Mouse (Mus musculus) MEL (cell line): ENCODE measurements around the gene Bmper. TPM values are rescaled to one million over a fixed set of nuclear protein-coding genes. Genes with fewer than 3 reads are reported as not detected.

Experiments used
- DNase-seq: peaks from one replicate; pipeline ENCODE4 v3.0.0; 2011; ENCODE audit warnings: low read depth, low spot score
- H3K27ac ChIP-seq: 2 replicates; pipeline ENCODE4 v1.5.1; 2012; ENCODE audit warnings: low read depth, mild to moderate bottlenecking, control low read depth, low read length, moderate library complexity; ENCODE audit not compliant: control insufficient read depth
- H3K27me3 ChIP-seq, 2 experiments: fragments of 150-350 bp in 1 of 2; sonication (generic) in 1 of 2; 2 replicates each; pipeline ENCODE4 v1.6.1; 2012; ENCODE audit warnings: low read length in 2 of 2, mild to moderate bottlenecking in 2 of 2, improper control_type of control experiment in 1 of 2, moderate library complexity in 1 of 2; ENCODE audit not compliant: insufficient read depth in 2 of 2, control insufficient read depth in 1 of 2
- H3K36me3 ChIP-seq, 2 experiments: 2 replicates each; pipeline ENCODE4 v1.6.1; 2012 to 2014; ENCODE audit warnings: low read length in 2 of 2, improper control_type of control experiment in 1 of 2, inconsistent platforms in 1 of 2, mild to moderate bottlenecking in 1 of 2; ENCODE audit not compliant: insufficient read depth in 2 of 2, control insufficient read depth in 1 of 2
- H3K4me1 ChIP-seq, 2 experiments: fragments of 150-350 bp in 1 of 2; sonication (generic) in 1 of 2; 2 replicates each; pipeline ENCODE4 v1.6.1; 2012; ENCODE audit warnings: low read length in 2 of 2, improper control_type of control experiment in 1 of 2, mild to moderate bottlenecking in 1 of 2; ENCODE audit not compliant: insufficient read depth in 2 of 2, control insufficient read depth in 1 of 2
- H3K4me3 ChIP-seq, 2 experiments: fragments of 150-350 bp in 1 of 2; sonication (generic) in 1 of 2; 2 replicates each; pipeline ENCODE4 v1.5.1; 2012; ENCODE audit warnings: low read depth in 2 of 2, low read length in 2 of 2, mild to moderate bottlenecking in 2 of 2, moderate library complexity in 2 of 2, control low read depth in 1 of 2, improper control_type of control experiment in 1 of 2; ENCODE audit not compliant: control insufficient read depth in 1 of 2, insufficient read depth in 1 of 2
- H3K79me2 ChIP-seq: 2 replicates; pipeline ENCODE4 v1.6.1; 2012; ENCODE audit warnings: mild to moderate bottlenecking, low read length, moderate library complexity; ENCODE audit not compliant: control insufficient read depth, poor library complexity, insufficient read depth
- H3K9ac ChIP-seq: 2 replicates; pipeline ENCODE4 v1.6.1; 2012; ENCODE audit warnings: low read depth, mild to moderate bottlenecking, control low read depth, low read length, moderate library complexity; ENCODE audit not compliant: control insufficient read depth, poor library complexity, severe bottlenecking
- H3K9me3 ChIP-seq: fragments of 150-350 bp; sonication (generic); replicated peaks from 2 replicates; pipeline ENCODE4 v1.6.1; 2012; ENCODE audit warnings: mild to moderate bottlenecking, low read length, improper control_type of control experiment, moderate library complexity; ENCODE audit not compliant: insufficient read depth
- CHD1 ChIP-seq: IDR thresholded peaks from 2 replicates; pipeline ENCODE4 v1.6.1; 2012; ENCODE audit warnings: low read depth, mild to moderate bottlenecking, inconsistent platforms, low read length, improper control_type of control experiment
- E2F4 ChIP-seq: IDR thresholded peaks from 2 replicates; pipeline ENCODE4 v1.6.1; 2011; ENCODE audit warnings: low read depth, low read length, improper control_type of control experiment, borderline replicate concordance
- EP300 ChIP-seq, 2 experiments: IDR thresholded peaks; 2 replicates each; pipeline ENCODE4 v1.6.1; 2011; ENCODE audit warnings: improper control_type of control experiment in 2 of 2, low read length in 2 of 2, low read depth in 1 of 2, mild to moderate bottlenecking in 1 of 2
- ETS1 ChIP-seq: IDR thresholded peaks from 2 replicates; pipeline ENCODE4 v1.6.1; 2012; ENCODE audit warnings: low read depth, mild to moderate bottlenecking, inconsistent platforms, low read length, improper control_type of control experiment, moderate library complexity
- HCFC1 ChIP-seq: IDR thresholded peaks from 2 replicates; pipeline ENCODE4 v1.6.1; 2012; ENCODE audit warnings: low read depth, mild to moderate bottlenecking, inconsistent platforms, low read length, improper control_type of control experiment, moderate library complexity
- JUND ChIP-seq: IDR thresholded peaks from 2 replicates; pipeline ENCODE4 v1.6.1; 2011; ENCODE audit warnings: low read depth, mild to moderate bottlenecking, improper control_type of control experiment, low read length
- KAT2A ChIP-seq: conservative IDR thresholded peaks from 2 replicates; pipeline ENCODE4 v1.6.1; 2012; ENCODE audit warnings: low read depth, low read length, improper control_type of control experiment, inconsistent platforms
- MEF2A ChIP-seq: IDR thresholded peaks from 2 replicates; pipeline ENCODE4 v1.6.1; 2014; ENCODE audit warnings: low read depth, mild to moderate bottlenecking, inconsistent platforms, low read length, improper control_type of control experiment; ENCODE audit not compliant: poor library complexity, insufficient replicate concordance, severe bottlenecking; ENCODE audit errors: extremely low read depth
- MYC ChIP-seq: IDR thresholded peaks from 2 replicates; pipeline ENCODE4 v1.6.1; 2011; ENCODE audit warnings: low read depth, mild to moderate bottlenecking, low read length, improper control_type of control experiment, moderate library complexity
- NELFE ChIP-seq: IDR thresholded peaks from 2 replicates; pipeline ENCODE4 v1.6.1; 2011; ENCODE audit warnings: low read depth, low read length, improper control_type of control experiment
- NRF1 ChIP-seq: IDR thresholded peaks from 2 replicates; pipeline ENCODE4 v1.6.1; 2014; ENCODE audit warnings: low read depth, mild to moderate bottlenecking, inconsistent platforms, low read length, improper control_type of control experiment, moderate library complexity; ENCODE audit not compliant: poor library complexity, insufficient read depth, severe bottlenecking
- POLR2AphosphoS5 ChIP-seq: IDR thresholded peaks from 2 replicates; pipeline ENCODE4 v1.6.1; 2012; ENCODE audit warnings: low read depth, borderline replicate concordance, mild to moderate bottlenecking, inconsistent platforms, low read length, moderate library complexity, mixed read lengths
- RAD21 ChIP-seq: IDR thresholded peaks from 2 replicates; pipeline ENCODE4 v1.6.1; 2011; ENCODE audit warnings: mild to moderate bottlenecking, low read depth, low read length, improper control_type of control experiment
- RCOR1 ChIP-seq: IDR thresholded peaks from 2 replicates; pipeline ENCODE4 v1.6.1; 2012; ENCODE audit warnings: low read depth, mild to moderate bottlenecking, inconsistent platforms, low read length, improper control_type of control experiment
- SIN3A ChIP-seq: IDR thresholded peaks from 2 replicates; pipeline ENCODE4 v1.6.1; 2012; ENCODE audit warnings: low read length, improper control_type of control experiment, inconsistent platforms
- SMC3 ChIP-seq: IDR thresholded peaks from 2 replicates; pipeline ENCODE4 v1.6.1; 2011; ENCODE audit warnings: low read depth, low read length, improper control_type of control experiment
- TAL1 ChIP-seq: IDR thresholded peaks from 2 replicates; pipeline ENCODE4 v1.6.1; 2012; ENCODE audit warnings: mild to moderate bottlenecking, inconsistent platforms, low read length, moderate library complexity, mixed read lengths
- TBP ChIP-seq: IDR thresholded peaks from 2 replicates; pipeline ENCODE4 v1.8.0; 2011; ENCODE audit warnings: low read depth, low read length, improper control_type of control experiment
- UBTF ChIP-seq: IDR thresholded peaks from 2 replicates; pipeline ENCODE4 v1.6.1; 2012; ENCODE audit warnings: low read depth, mild to moderate bottlenecking, inconsistent platforms, low read length, improper control_type of control experiment, moderate library complexity, borderline replicate concordance; ENCODE audit not compliant: insufficient read depth
- ZKSCAN1 ChIP-seq: IDR thresholded peaks from 2 replicates; pipeline ENCODE4 v1.6.1; 2012; ENCODE audit warnings: low read depth, mild to moderate bottlenecking, inconsistent platforms, low read length, improper control_type of control experiment, moderate library complexity
- ZMIZ1 ChIP-seq: IDR thresholded peaks from 2 replicates; pipeline ENCODE4 v1.6.1; 2012; ENCODE audit warnings: low read depth, mild to moderate bottlenecking, inconsistent platforms, low read length, improper control_type of control experiment, moderate library complexity
- polyA plus RNA-seq, 2 experiments: library from polyadenylated mRNA; stranded (reverse) in 1 of 2; unstranded in 1 of 2; fragments of >175 nt in 1 of 2; fragments of >200 nt in 1 of 2; gene quantifications; 2 replicates each; pipeline versions ENCODE4 v1.2.1 to v1.2.4; 2012; ENCODE audit warnings: low replicate concordance in 2 of 2, low read depth in 1 of 2; ENCODE audit not compliant: insufficient read length in 2 of 2, insufficient read depth in 1 of 2, missing spikeins in 1 of 2
- total RNA-seq: library from RNA; depleted of rRNA; stranded (reverse); fragments of 300-350 nt; gene quantifications from 2 replicates; pipeline ENCODE4 v1.2.3, GENCODE M21; 2012

Gene Bmper
- total and polyA plus RNA-seq, 3 experiments: not detected

GRCm38 (mm10) chr9:23198996-23199395 is 23.9 kb upstream of the Bmper start:
- Histone ChIP-seq H3K27ac (no peak overlapping the region), H3K4me3 (no peak overlapping the region), H3K36me3 (no peaks in the 10 kb centered on the region), H3K9me3 (no peaks in the 10 kb centered on the region), H3K27me3 (no peaks in the 10 kb centered on the region), H3K79me2 (no peaks in the 10 kb centered on the region), H3K9ac (no peak overlapping the region), H3K4me1 (no peaks in the 10 kb centered on the region)
- no peak for TF ChIP-seq TBP
- TF ChIP-seq ETS1: no peak
- no peak for TF ChIP-seq CHD1
- no peak for TF ChIP-seq UBTF
- DNase-seq: no peak

- DNase-seq: no peak
- TF ChIP-seq MYC: no peak
- TF ChIP-seq NELFE: no peak
- no peak for TF ChIP-seq RAD21
- no peak for TF ChIP-seq ZKSCAN1
- no peak for TF ChIP-seq SIN3A
- TF ChIP-seq SMC3: no peak
- no peak for TF ChIP-seq RCOR1
- TF ChIP-seq JUND: no peak
- TF ChIP-seq NRF1: no peak
- no peak for TF ChIP-seq POLR2AphosphoS5
- no peak for TF ChIP-seq KAT2A
- no peak for TF ChIP-seq TBP
- no peak for TF ChIP-seq EP300 (IDR thresholded peaks at IDR 0.05; ENCODE audit: low read depth in 1 of 2, low read length in 2 of 2)
- TF ChIP-seq CHD1: no peak
- TF ChIP-seq ZMIZ1: no peak
- TF ChIP-seq TAL1: no peak
- no peak for TF ChIP-seq ETS1
- TF ChIP-seq E2F4: no peak
- no peak for TF ChIP-seq MEF2A
- TF ChIP-seq HCFC1: no peak
- H3K9me3 ChIP-seq: no peaks in the 10 kb centered on the region
- no peak overlapping the region for H3K27ac ChIP-seq
- no peak overlapping the region for H3K9ac ChIP-seq
- no peaks in the 10 kb centered on the region for H3K27me3 ChIP-seq
- no peaks in the 10 kb centered on the region for H3K4me1 ChIP-seq
- H3K4me3 ChIP-seq: no peak overlapping the region
- no peaks in the 10 kb centered on the region for H3K36me3 ChIP-seq
- H3K79me2 ChIP-seq: no peaks in the 10 kb centered on the region
Measured at GRCm38 (mm10) chr9:23199841-23200240, 23.0 kb upstream of the Bmper start.
